Mouse (Mus musculus): ENCODE results near the gene Rpain.

DNA sequence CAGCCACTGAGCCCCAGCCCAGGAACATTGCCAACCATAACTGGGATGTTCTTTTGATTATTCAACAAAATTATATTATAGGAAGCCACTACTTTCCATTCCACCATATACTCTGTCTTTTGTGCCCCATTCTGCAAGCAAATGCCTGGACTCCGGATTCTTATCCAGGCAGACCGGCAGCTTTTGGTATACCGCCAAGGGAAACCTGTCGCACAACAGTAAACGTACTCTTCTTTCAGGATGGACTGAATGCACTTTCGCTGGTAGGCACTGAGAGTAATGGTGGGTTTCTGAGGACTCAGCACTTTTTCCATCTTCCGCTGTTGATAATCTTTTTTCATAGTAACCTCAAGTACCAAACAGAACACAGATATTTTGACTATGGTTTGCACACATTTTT is 26.4 kb upstream of the Rpain start:
- TF ChIP-seq MAX (IDR thresholded peaks at IDR 0.05) (no peak), CTCF (IDR thresholded peaks at IDR 0.05; ENCODE audit: control insufficient read depth, insufficient read depth, insufficient read length) (no peak), CEBPB (IDR thresholded peaks at IDR 0.05; ENCODE audit: low read depth) (no peak)

Measured in C2C12 (cell line).